Mouse (Mus musculus) neural tube, embryonic 13.5 days (tissue): ENCODE data around the gene Htr6. TPM values are rescaled to one million over a fixed set of nuclear protein-coding genes. Genes with fewer than 3 reads are reported as not detected.

Experiments used
- ATAC-seq: fragments of 200-750 bp; cut with Nextera tagmentation; 2 replicates; pipeline ENCODE4 v1.8.0; 2017; ENCODE audit warnings: low read depth, mild to moderate bottlenecking, moderate TSS enrichment, moderate library complexity
- H3K27ac ChIP-seq: fragments of 300-500 bp; sonication (generic); replicated peaks from 2 replicates; pipeline ENCODE4 v1.5.1; 2015; ENCODE audit warnings: moderate library complexity, mild to moderate bottlenecking, inconsistent platforms
- H3K27me3 ChIP-seq: fragments of 300-500 bp; sonication (generic); 2 replicates; pipeline ENCODE4 v1.6.1; 2015; ENCODE audit warnings: mild to moderate bottlenecking, inconsistent platforms
- H3K36me3 ChIP-seq: fragments of 300-500 bp; sonication (generic); 2 replicates; pipeline ENCODE4 v1.6.1; 2015; ENCODE audit warnings: mild to moderate bottlenecking, inconsistent platforms
- H3K4me1 ChIP-seq: fragments of 300-500 bp; sonication (generic); replicated peaks from 2 replicates; pipeline ENCODE4 v1.6.1; 2015; ENCODE audit warnings: inconsistent platforms
- H3K4me2 ChIP-seq: fragments of 300-500 bp; sonication (generic); 2 replicates; pipeline ENCODE4 v1.6.1; 2015; ENCODE audit warnings: inconsistent platforms, mild to moderate bottlenecking, moderate library complexity
- H3K4me3 ChIP-seq: fragments of 300-500 bp; sonication (generic); 2 replicates; pipeline ENCODE4 v1.5.1; 2015; ENCODE audit warnings: mild to moderate bottlenecking, inconsistent platforms
- H3K9ac ChIP-seq: fragments of 300-500 bp; sonication (generic); 2 replicates; pipeline ENCODE4 v1.6.1; 2015; ENCODE audit warnings: moderate library complexity, mild to moderate bottlenecking, inconsistent platforms
- H3K9me3 ChIP-seq: fragments of 300-500 bp; sonication (generic); 2 replicates; pipeline ENCODE4 v1.6.1; 2016; ENCODE audit warnings: inconsistent platforms
- WGBS: fragments of 180-500 bp; shearing (Covaris S2); methylation state at CpG from one replicate; pipeline ENCODE4 v1.1.7; 2015; 5-methylcytosine and 5-hydroxymethylcytosine counted together
- polyA plus RNA-seq: library from polyadenylated mRNA; unstranded; fragments of >200 nt; fragmentation: Nextera tagmentation; extraction: Ambion mirVana; gene quantifications from 2 replicates; pipeline ENCODE4 v1.2.1, GENCODE M21; 2015

The Htr6 gene
- 0.45 and 0.60 TPM in 2 replicates for polyA plus RNA-seq

GRCm38 (mm10) chr4:139075041-139075711 is at the start of gene Htr6:
Htr6 (minus strand) TSS chr4:139075570.
- Histone ChIP-seq H3K4me3 (peak within 1 kb of the TSS; percentile 54), H3K9ac (peak within 1 kb of the TSS; percentile 73), H3K4me1 (peaks cover 21% of the 10 kb centered on the region), H3K36me3 (no peaks in the 10 kb centered on the region), H3K27me3 (peaks cover 79% of the 10 kb centered on the region), H3K9me3 (no peaks in the 10 kb centered on the region), H3K4me2 (peak within 1 kb of the TSS; percentile 80), H3K27ac (no peak within 1 kb of the TSS)
- ATAC-seq, result peak; percentile 61
- WGBS, result under 1% methylated on average over 45 of the region's 77 CpGs

- H3K9ac ChIP-seq, result no peak overlapping the region
- 0 out of 2 replicates have a peak, but pooled peaks cover 3% of the 10 kb centered on the region for H3K36me3 ChIP-seq
- H3K4me3 ChIP-seq, result no peak overlapping the region
- H3K9me3 ChIP-seq, result no peaks in the 10 kb centered on the region
- no peak for ATAC-seq
- H3K27me3 ChIP-seq, result no peaks in the 10 kb centered on the region
- peaks cover 19% of the 10 kb centered on the region for H3K4me1 ChIP-seq
- 92% methylated on average over 6 of the region's 6 CpGs for WGBS
- no peak overlapping the region for H3K4me2 ChIP-seq
- no peak overlapping the region for H3K27ac ChIP-seq
These were observed 49.6 kb upstream of the Htr6 start for GRCm38 (mm10) chr4:139124940-139125339.

- 94% methylated on average over 4 of the region's 4 CpGs for WGBS
- no peak overlapping the region for H3K9ac ChIP-seq
- H3K36me3 ChIP-seq, result 0 out of 2 replicates have a peak, but pooled peaks cover 3% of the 10 kb centered on the region
- no peak overlapping the region for H3K27ac ChIP-seq
- no peaks in the 10 kb centered on the region for H3K27me3 ChIP-seq
- no peak overlapping the region for H3K4me2 ChIP-seq
- H3K9me3 ChIP-seq, result no peaks in the 10 kb centered on the region
- H3K4me1 ChIP-seq, result peaks cover 4% of the 10 kb centered on the region
- H3K4me3 ChIP-seq, result no peak overlapping the region
- no peak for ATAC-seq
These were observed 47.2 kb upstream of the Htr6 start for GRCm38 (mm10) chr4:139122557-139122956.

- H3K27ac ChIP-seq, result no peak overlapping the region
- no peak overlapping the region for H3K9ac ChIP-seq
- no peak for ATAC-seq
- no peaks in the 10 kb centered on the region for H3K9me3 ChIP-seq
- H3K4me3 ChIP-seq, result no peak overlapping the region
- no peaks in the 10 kb centered on the region for H3K36me3 ChIP-seq
- peaks cover 9% of the 10 kb centered on the region for H3K4me1 ChIP-seq
- H3K4me2 ChIP-seq, result no peak overlapping the region
- H3K27me3 ChIP-seq, result no peaks in the 10 kb centered on the region
- WGBS, result 79% methylated on average over 7 of the region's 7 CpGs
These were observed 45.6 kb upstream of the Htr6 start for GRCm38 (mm10) chr4:139120998-139121397.

- H3K4me2 ChIP-seq, result no peak overlapping the region
- 88% methylated on average over 4 of the region's 4 CpGs for WGBS
- no peaks in the 10 kb centered on the region for H3K36me3 ChIP-seq
These were observed 45.0 kb upstream of the Htr6 start for GRCm38 (mm10) chr4:139120281-139120814.

GRCm38 (mm10) chr4:139116356-139117063 is 41.1 kb upstream of the Htr6 start:
- Histone ChIP-seq H3K36me3 (no peaks in the 10 kb centered on the region), H3K9me3 (no peaks in the 10 kb centered on the region), H3K4me3 (no peak overlapping the region), H3K9ac (no peak overlapping the region), H3K4me2 (no peak overlapping the region), H3K4me1 (peaks cover 20% of the 10 kb centered on the region), H3K27ac (no peak overlapping the region), H3K27me3 (no peaks in the 10 kb centered on the region)
- WGBS, result 84% methylated on average over 3 of the region's 3 CpGs
- no peak for ATAC-seq

More at GRCm38 (mm10) chr4:139120281-139120814, 45.0 kb upstream of the Htr6 start:
- Histone ChIP-seq H3K27me3 (no peaks in the 10 kb centered on the region), H3K9ac (no peak overlapping the region), H3K4me3 (no peak overlapping the region), H3K4me1 (peaks cover 9% of the 10 kb centered on the region), H3K27ac (no peak overlapping the region), H3K9me3 (no peaks in the 10 kb centered on the region)
- no peak for ATAC-seq

GRCm38 (mm10) chr4:139115721-139116120 is 40.4 kb upstream of the Htr6 start:
- Histone ChIP-seq H3K27ac (no peak overlapping the region), H3K9ac (no peak overlapping the region), H3K4me2 (no peak overlapping the region), H3K27me3 (no peaks in the 10 kb centered on the region), H3K4me1 (peaks cover 26% of the 10 kb centered on the region), H3K4me3 (no peak overlapping the region), H3K36me3 (no peaks in the 10 kb centered on the region), H3K9me3 (no peaks in the 10 kb centered on the region)
- WGBS, result 89% methylated on average over 5 of the region's 5 CpGs
- ATAC-seq, result no peak

- Histone ChIP-seq H3K9ac (no peak overlapping the region), H3K4me1 (peaks cover 22% of the 10 kb centered on the region), H3K4me2 (no peak overlapping the region), H3K27ac (no peak overlapping the region), H3K27me3 (no peaks in the 10 kb centered on the region), H3K4me3 (no peak overlapping the region), H3K9me3 (no peaks in the 10 kb centered on the region), H3K36me3 (no peaks in the 10 kb centered on the region)
- WGBS, result 71% methylated on average over 3 of the region's 3 CpGs
- ATAC-seq, result no peak
These were observed 37.1 kb upstream of the Htr6 start for GRCm38 (mm10) chr4:139112482-139112881.

- Histone ChIP-seq H3K27ac (no peak overlapping the region), H3K9ac (no peak overlapping the region), H3K4me1 (peaks cover 18% of the 10 kb centered on the region), H3K4me2 (no peak overlapping the region), H3K36me3 (no peaks in the 10 kb centered on the region), H3K27me3 (no peaks in the 10 kb centered on the region), H3K4me3 (no peak overlapping the region), H3K9me3 (no peaks in the 10 kb centered on the region)
- ATAC-seq, result no peak
- whole genome bisulfite sequencing, result 66% methylated on average over 3 of the region's 3 CpGs
These were observed 36.1 kb upstream of the Htr6 start for GRCm38 (mm10) chr4:139111421-139111820.

- WGBS, result 73% methylated on average over 3 of the region's 3 CpGs
- H3K9me3 ChIP-seq, result no peaks in the 10 kb centered on the region
- H3K9ac ChIP-seq, result no peak overlapping the region
- H3K4me1 ChIP-seq, result peaks cover 17% of the 10 kb centered on the region
- no peaks in the 10 kb centered on the region for H3K36me3 ChIP-seq
- H3K4me3 ChIP-seq, result no peak overlapping the region
- no peaks in the 10 kb centered on the region for H3K27me3 ChIP-seq
- no peak overlapping the region for H3K4me2 ChIP-seq
- H3K27ac ChIP-seq, result no peak overlapping the region
- ATAC-seq, result no peak
These were observed 35.5 kb upstream of the Htr6 start for GRCm38 (mm10) chr4:139110858-139111257.

GRCm38 (mm10) chr4:139105453-139105852 is 30.1 kb upstream of the Htr6 start:
- Histone ChIP-seq H3K9ac (no peak overlapping the region), H3K27me3 (no peaks in the 10 kb centered on the region), H3K27ac (peak overlapping the region; percentile 19; the same call in 1 of the 2 replicates), H3K4me1 (peaks cover 38% of the 10 kb centered on the region), H3K36me3 (peaks cover 24% of the 10 kb centered on the region), H3K4me2 (no peak overlapping the region), H3K9me3 (no peaks in the 10 kb centered on the region), H3K4me3 (no peak overlapping the region)
- ATAC-seq, result no peak
- 100% methylated on average over 1 of the region's 1 CpGs for WGBS

GRCm38 (mm10) chr4:139101546-139101945 is 26.2 kb upstream of the Htr6 start:
- WGBS, result 82% methylated on average over 6 of the region's 6 CpGs
- Histone ChIP-seq H3K9me3 (no peaks in the 10 kb centered on the region), H3K4me3 (no peak overlapping the region), H3K4me1 (peaks cover 38% of the 10 kb centered on the region), H3K9ac (no peak overlapping the region), H3K4me2 (no peak overlapping the region), H3K27ac (peak overlapping the region; percentile 33; the same call in 1 of the 2 replicates), H3K36me3 (peaks cover 24% of the 10 kb centered on the region), H3K27me3 (no peaks in the 10 kb centered on the region)
- no peak for ATAC-seq
